ENCODE assay signal across 24 mouse cellular contexts in genomic region chr19:41794017-41794416, GRCm38 (mm10). TPM values are rescaled to one million over a fixed set of nuclear protein-coding genes. Genes with fewer than 3 reads are reported as not detected.
DNase-seq lines count a peak whose midpoint lies in the region; ATAC-seq and TF ChIP-seq lines count a peak whose summit lies in the region.
"Had no signal": no experiment of that assay in that cellular context is flagged by ENCODE, and none has a peak within 500 bp of the region (broad histone marks: within the 10 kb centered on the region; RNA-seq: fewer than 3 reads in every experiment).

No protein-coding gene starts in this region.

- DNase-seq in embryonic facial prominence, embryonic 14.5 days (ENCODE audit: low spot score): no peak
- DNase-seq in embryonic facial prominence, embryonic 10.5 days (ENCODE audit: low spot score): no peak
- DNase-seq in lung, embryonic 14.5 days: no peak
- no peak for DNase-seq in lung, postnatal 36 days
- DNase-seq in intestine, embryonic 14.5 days (ENCODE audit: low spot score): no peak
- no peak for DNase-seq in ovary, postnatal 36 days (ENCODE audit: low spot score)
- DNase-seq: adrenal gland, postnatal 14 days; cerebellum, adult 11 months; cerebellum, postnatal 10 days; heart, adult 18-20 months; heart, postnatal 36 days; kidney, adult 11 months; liver, embryonic 13.5 days; lung, postnatal 14 days; thymus, adult 2 months had no signal

- peaks cover 12% of the 10 kb centered on the region for H3K4me1 ChIP-seq in embryonic facial prominence, embryonic 14.5 days (ENCODE audit: control insufficient read depth, insufficient read depth, low read length)
- peaks cover 17% of the 10 kb centered on the region; the same call in 1 of the 2 replicates for H3K4me1 ChIP-seq in embryonic facial prominence, embryonic 10.5 days
- no peaks in the 10 kb centered on the region for H3K4me1 ChIP-seq in lung, embryonic 14.5 days (ENCODE audit: insufficient read depth)
- H3K4me1 ChIP-seq in intestine, embryonic 14.5 days (replicated peaks; ENCODE audit: control insufficient read depth, insufficient read depth, low read length): peaks cover 3% of the 10 kb centered on the region; the same call in 1 of the 2 replicates
- H3K4me1 ChIP-seq in stomach, embryonic 15.5 days: peaks cover 3% of the 10 kb centered on the region; the same call in 1 of the 2 replicates
- peaks cover 6% of the 10 kb centered on the region for H3K4me1 ChIP-seq in forebrain, embryonic 13.5 days
- H3K4me1 ChIP-seq: limb, embryonic 13.5 days; neural tube, embryonic 13.5 days had no signal

- no peak overlapping the region for H3K4me3 ChIP-seq in embryonic facial prominence, embryonic 14.5 days (ENCODE audit: low read depth, low read length)
- no peak overlapping the region for H3K4me3 ChIP-seq in embryonic facial prominence, embryonic 10.5 days
- H3K4me3 ChIP-seq in lung, embryonic 14.5 days (ENCODE audit: low read depth, low read length): no peak overlapping the region
- no peak overlapping the region for H3K4me3 ChIP-seq in intestine, embryonic 14.5 days (ENCODE audit: low read depth, low read length)
- no peak overlapping the region for H3K4me3 ChIP-seq in stomach, embryonic 15.5 days (replicated peaks)
- no peak overlapping the region for H3K4me3 ChIP-seq in forebrain, embryonic 13.5 days
- H3K4me3 ChIP-seq: embryonic facial prominence, embryonic 15.5 days; limb, embryonic 13.5 days; liver, embryonic 13.5 days; neural tube, embryonic 13.5 days had no signal

- H3K9ac ChIP-seq in embryonic facial prominence, embryonic 14.5 days (ENCODE audit: low read depth, low read length): no peak overlapping the region
- no peak overlapping the region for H3K9ac ChIP-seq in lung, embryonic 14.5 days
- H3K9ac ChIP-seq in intestine, embryonic 14.5 days (ENCODE audit: low read length): no peak overlapping the region
- no peak overlapping the region for H3K9ac ChIP-seq in stomach, embryonic 15.5 days
- H3K9ac ChIP-seq in forebrain, embryonic 13.5 days: no peak overlapping the region
- H3K9ac ChIP-seq: embryonic facial prominence, embryonic 15.5 days; hindbrain, embryonic 14.5 days; limb, embryonic 13.5 days; liver, embryonic 13.5 days; neural tube, embryonic 13.5 days had no signal

- no peak overlapping the region for H3K4me2 ChIP-seq in embryonic facial prominence, embryonic 14.5 days (ENCODE audit: low read depth, low read length)
- H3K4me2 ChIP-seq in lung, embryonic 14.5 days: no peak overlapping the region
- H3K4me2 ChIP-seq in intestine, embryonic 14.5 days (ENCODE audit: low read length): peak overlapping the region; percentile 18; the same call in 1 of the 2 replicates
- H3K4me2 ChIP-seq in stomach, embryonic 15.5 days: no peak overlapping the region
- H3K4me2 ChIP-seq in forebrain, embryonic 13.5 days: no peak overlapping the region
- H3K4me2 ChIP-seq: embryonic facial prominence, embryonic 15.5 days; hindbrain, embryonic 14.5 days; limb, embryonic 13.5 days; liver, embryonic 13.5 days; neural tube, embryonic 13.5 days had no signal

- no peaks in the 10 kb centered on the region for H3K36me3 ChIP-seq in embryonic facial prominence, embryonic 14.5 days (ENCODE audit: control insufficient read depth, insufficient read depth, low read length)
- H3K36me3 ChIP-seq in embryonic facial prominence, embryonic 10.5 days (replicated peaks): peaks cover 23% of the 10 kb centered on the region
- H3K36me3 ChIP-seq in lung, embryonic 14.5 days (ENCODE audit: insufficient read depth): peaks cover 16% of the 10 kb centered on the region; the same call in 1 of the 2 replicates
- H3K36me3 ChIP-seq in intestine, embryonic 14.5 days (ENCODE audit: control insufficient read depth, insufficient read depth, low read length): 0 out of 2 replicates have a peak, but pooled peaks cover 9% of the 10 kb centered on the region
- H3K36me3 ChIP-seq in stomach, embryonic 15.5 days: no peaks in the 10 kb centered on the region
- peaks cover 10% of the 10 kb centered on the region; the same call in 1 of the 2 replicates for H3K36me3 ChIP-seq in forebrain, embryonic 13.5 days (ENCODE audit: poor library complexity, severe bottlenecking)
- H3K36me3 ChIP-seq: embryonic facial prominence, embryonic 15.5 days; neural tube, embryonic 13.5 days had no signal

- no peak for ATAC-seq in embryonic facial prominence, embryonic 14.5 days (ENCODE audit: low read depth)
- ATAC-seq in lung, embryonic 14.5 days (ENCODE audit: insufficient read depth): no peak
- ATAC-seq in intestine, embryonic 14.5 days (replicated peaks; ENCODE audit: low FRiP score, low TSS enrichment, low read depth): no peak
- ATAC-seq in stomach, embryonic 15.5 days (ENCODE audit: insufficient read depth, low FRiP score, low read depth): no peak
- ATAC-seq in forebrain, embryonic 13.5 days: no peak
- ATAC-seq: CD4-positive, CD25-positive, alpha-beta regulatory T cell, adult 4 months; Patski had no signal

- no peaks in the 10 kb centered on the region for H3K9me3 ChIP-seq in embryonic facial prominence, embryonic 14.5 days (ENCODE audit: control insufficient read depth, low read length)
- no peaks in the 10 kb centered on the region for H3K9me3 ChIP-seq in embryonic facial prominence, embryonic 10.5 days
- H3K9me3 ChIP-seq in lung, embryonic 14.5 days (ENCODE audit: low read depth, low read length): no peaks in the 10 kb centered on the region
- H3K9me3 ChIP-seq in intestine, embryonic 14.5 days (ENCODE audit: control insufficient read depth, low read length): no peaks in the 10 kb centered on the region
- H3K9me3 ChIP-seq in stomach, embryonic 15.5 days: no peaks in the 10 kb centered on the region
- no peaks in the 10 kb centered on the region for H3K9me3 ChIP-seq in forebrain, embryonic 13.5 days (replicated peaks)
- H3K9me3 ChIP-seq: embryonic facial prominence, embryonic 15.5 days; limb, embryonic 13.5 days; liver, embryonic 13.5 days; neural tube, embryonic 13.5 days had no signal

- no peaks in the 10 kb centered on the region for H3K27me3 ChIP-seq in embryonic facial prominence, embryonic 14.5 days (replicated peaks; ENCODE audit: control insufficient read depth, insufficient read depth, low read length)
- no peaks in the 10 kb centered on the region for H3K27me3 ChIP-seq in embryonic facial prominence, embryonic 10.5 days (replicated peaks; ENCODE audit: low read depth, poor library complexity, severe bottlenecking)
- H3K27me3 ChIP-seq in lung, embryonic 14.5 days (ENCODE audit: insufficient read depth, low read length): no peaks in the 10 kb centered on the region
- no peaks in the 10 kb centered on the region for H3K27me3 ChIP-seq in intestine, embryonic 14.5 days (replicated peaks; ENCODE audit: control insufficient read depth, insufficient read depth, low read length)
- no peaks in the 10 kb centered on the region for H3K27me3 ChIP-seq in stomach, embryonic 15.5 days (replicated peaks)
- H3K27me3 ChIP-seq in forebrain, embryonic 13.5 days: no peaks in the 10 kb centered on the region
- H3K27me3 ChIP-seq: embryonic facial prominence, embryonic 15.5 days; limb, embryonic 13.5 days; liver, embryonic 13.5 days; neural tube, embryonic 13.5 days; Patski had no signal

- H3K27ac ChIP-seq in embryonic facial prominence, embryonic 14.5 days (replicated peaks; ENCODE audit: low read depth, low read length): 0 out of 2 replicates have a peak overlapping the region, but pooled peaks have one; percentile 7
- no peak overlapping the region for H3K27ac ChIP-seq in embryonic facial prominence, embryonic 10.5 days (replicated peaks)
- H3K27ac ChIP-seq in lung, embryonic 14.5 days (ENCODE audit: low read depth): 0 out of 2 replicates have a peak overlapping the region, but pooled peaks have one; percentile 30
- H3K27ac ChIP-seq in intestine, embryonic 14.5 days (ENCODE audit: low read depth): no peak overlapping the region
- peak overlapping the region; percentile 53; the same call in 1 of the 2 replicates for H3K27ac ChIP-seq in stomach, embryonic 15.5 days
- H3K27ac ChIP-seq in forebrain, embryonic 13.5 days: no peak overlapping the region
- H3K27ac ChIP-seq: embryonic facial prominence, embryonic 15.5 days; hindbrain, embryonic 14.5 days; limb, embryonic 13.5 days; liver, embryonic 13.5 days; neural tube, embryonic 13.5 days had no signal

- no peak for TF ChIP-seq CTCF in lung, embryonic 14.5 days (IDR thresholded peaks at IDR 0.05; ENCODE audit: low read depth)

RNA-seq across cellular contexts. Expression of gene Arhgap19, which starts 7.8 kb away (rescaled TPM):
- polyA plus RNA-seq in embryonic facial prominence, embryonic 14.5 days (2014; fragmentation: Nextera tagmentation; extraction: Ambion mirVana): 17.5 and 21.2 TPM in 2 replicates
- 45.2 and 46.2 TPM in 2 replicates for polyA plus RNA-seq in embryonic facial prominence, embryonic 10.5 days (2016; fragmentation: Nextera tagmentation; extraction: Ambion mirVana)
- 39.2 and 40.9 TPM in 2 replicates for polyA plus RNA-seq in lung, embryonic 14.5 days (2014; fragmentation: Nextera tagmentation; extraction: Ambion mirVana)
- 25.5 and 29.0 TPM in 2 replicates for polyA plus RNA-seq in intestine, embryonic 14.5 days (2014; fragmentation: Nextera tagmentation; extraction: Ambion mirVana)
- 19.1 and 20.8 TPM in 2 replicates for polyA plus RNA-seq in stomach, embryonic 15.5 days (2015; fragmentation: Nextera tagmentation; extraction: Ambion mirVana)
- 20.4 and 21.5 TPM in 2 replicates for polyA plus RNA-seq in forebrain, embryonic 13.5 days (2015; fragmentation: Nextera tagmentation; extraction: Ambion mirVana)

RNA-seq across cellular contexts. Expression of gene Frat1, which starts 35.8 kb away (rescaled TPM):
- polyA plus RNA-seq in embryonic facial prominence, embryonic 14.5 days (2014; fragmentation: Nextera tagmentation; extraction: Ambion mirVana): 4.5 and 6.4 TPM in 2 replicates
- 9.1 and 9.2 TPM in 2 replicates for polyA plus RNA-seq in embryonic facial prominence, embryonic 10.5 days (2016; fragmentation: Nextera tagmentation; extraction: Ambion mirVana)
- 4.4 and 4.5 TPM in 2 replicates for polyA plus RNA-seq in lung, embryonic 14.5 days (2014; fragmentation: Nextera tagmentation; extraction: Ambion mirVana)
- polyA plus RNA-seq in intestine, embryonic 14.5 days (2014; fragmentation: Nextera tagmentation; extraction: Ambion mirVana): 13.3 and 15.4 TPM in 2 replicates
- polyA plus RNA-seq in stomach, embryonic 15.5 days (2015; fragmentation: Nextera tagmentation; extraction: Ambion mirVana): 12.3 and 14.1 TPM in 2 replicates
- polyA plus RNA-seq in forebrain, embryonic 13.5 days (2015; fragmentation: Nextera tagmentation; extraction: Ambion mirVana): 25.7 and 27.3 TPM in 2 replicates

RNA-seq across cellular contexts. Expression of gene Slit1, which starts 50.6 kb away (rescaled TPM):
- polyA plus RNA-seq in embryonic facial prominence, embryonic 14.5 days (2014; fragmentation: Nextera tagmentation; extraction: Ambion mirVana): 1.3 and 1.7 TPM in 2 replicates
- polyA plus RNA-seq in embryonic facial prominence, embryonic 10.5 days (2016; fragmentation: Nextera tagmentation; extraction: Ambion mirVana): 2.3 and 3.9 TPM in 2 replicates
- polyA plus RNA-seq in lung, embryonic 14.5 days (2014; fragmentation: Nextera tagmentation; extraction: Ambion mirVana): 0.08 and 0.24 TPM in 2 replicates
- 0.77 and 1.0 TPM in 2 replicates for polyA plus RNA-seq in intestine, embryonic 14.5 days (2014; fragmentation: Nextera tagmentation; extraction: Ambion mirVana)
- polyA plus RNA-seq in stomach, embryonic 15.5 days (2015; fragmentation: Nextera tagmentation; extraction: Ambion mirVana): 1.1 and 1.5 TPM in 2 replicates
- polyA plus RNA-seq in forebrain, embryonic 13.5 days (2015; fragmentation: Nextera tagmentation; extraction: Ambion mirVana): 13.9 and 14.4 TPM in 2 replicates
- polyA plus RNA-seq: CD4-positive, CD25-positive, alpha-beta regulatory T cell, adult 4 months; heart, embryonic 14.5 days had no signal

RNA-seq across cellular contexts. Expression of gene Frat2, which starts 53.9 kb away (rescaled TPM):
- polyA plus RNA-seq in embryonic facial prominence, embryonic 14.5 days (2014; fragmentation: Nextera tagmentation; extraction: Ambion mirVana): 2.8 and 3.2 TPM in 2 replicates
- 3.8 and 4.3 TPM in 2 replicates for polyA plus RNA-seq in embryonic facial prominence, embryonic 10.5 days (2016; fragmentation: Nextera tagmentation; extraction: Ambion mirVana)
- polyA plus RNA-seq in lung, embryonic 14.5 days (2014; fragmentation: Nextera tagmentation; extraction: Ambion mirVana): 2.4 and 2.6 TPM in 2 replicates
- 6.4 and 6.5 TPM in 2 replicates for polyA plus RNA-seq in intestine, embryonic 14.5 days (2014; fragmentation: Nextera tagmentation; extraction: Ambion mirVana)
- 6.9 and 9.0 TPM in 2 replicates for polyA plus RNA-seq in stomach, embryonic 15.5 days (2015; fragmentation: Nextera tagmentation; extraction: Ambion mirVana)
- 10.4 and 12.4 TPM in 2 replicates for polyA plus RNA-seq in forebrain, embryonic 13.5 days (2015; fragmentation: Nextera tagmentation; extraction: Ambion mirVana)

Comparison
In these comparisons a context has a peak if more than half of its experiments do, and no peak if none do; other contexts are left out.
1. H3K27ac ChIP-seq: peak in embryonic facial prominence, embryonic 14.5 days (single experiment), lung, embryonic 14.5 days (single experiment) and stomach, embryonic 15.5 days (single experiment); none in embryonic facial prominence, embryonic 10.5 days (single experiment), intestine, embryonic 14.5 days (single experiment) and forebrain, embryonic 13.5 days (single experiment).